Mouse (Mus musculus) hindbrain, embryonic 15.5 days (tissue): ENCODE results near the gene Cfap69. TPM values are rescaled to one million over a fixed set of nuclear protein-coding genes. Genes with fewer than 3 reads are reported as not detected.

Experiments used
- ATAC-seq: fragments of 200-750 bp; cut with Nextera tagmentation; 2 replicates; pipeline ENCODE4 v1.8.0; 2017; ENCODE audit warnings: low read depth, moderate number of reproducible peaks, moderate TSS enrichment; ENCODE audit not compliant: low FRiP score
- H3K27ac ChIP-seq: fragments of 300-500 bp; sonication (generic); replicated peaks from 2 replicates; pipeline ENCODE4 v1.5.1; 2015; ENCODE audit warnings: mild to moderate bottlenecking, inconsistent platforms
- H3K27me3 ChIP-seq: fragments of 300-500 bp; sonication (generic); 2 replicates; pipeline ENCODE4 v1.6.1; 2015; ENCODE audit warnings: control low read depth, inconsistent platforms
- H3K36me3 ChIP-seq: fragments of 300-500 bp; sonication (generic); 2 replicates; pipeline ENCODE4 v1.6.1; 2015; ENCODE audit warnings: control low read depth, inconsistent platforms
- H3K4me1 ChIP-seq: fragments of 300-500 bp; sonication (generic); replicated peaks from 2 replicates; pipeline ENCODE4 v1.6.1; 2015; ENCODE audit warnings: control low read depth, inconsistent platforms
- H3K4me2 ChIP-seq: fragments of 300-500 bp; sonication (generic); 2 replicates; pipeline ENCODE4 v1.6.1; 2015; ENCODE audit warnings: moderate library complexity, mild to moderate bottlenecking, inconsistent platforms
- H3K4me3 ChIP-seq: fragments of 300-500 bp; sonication (generic); 2 replicates; pipeline ENCODE4 v1.5.1; 2015; ENCODE audit warnings: mild to moderate bottlenecking, inconsistent platforms
- H3K9ac ChIP-seq: fragments of 300-500 bp; sonication (generic); 2 replicates; pipeline ENCODE4 v1.6.1; 2015; ENCODE audit warnings: inconsistent platforms
- H3K9me3 ChIP-seq: fragments of 300-500 bp; sonication (generic); 2 replicates; pipeline ENCODE4 v1.6.1; 2016; ENCODE audit warnings: control low read depth, inconsistent platforms
- WGBS: fragments of 180-500 bp; shearing (Covaris S2); methylation state at CpG from one replicate; pipeline ENCODE4 v1.1.7; 2015; 5-methylcytosine and 5-hydroxymethylcytosine counted together
- polyA plus RNA-seq: library from polyadenylated mRNA; unstranded; fragments of >200 nt; fragmentation: Nextera tagmentation; extraction: Ambion mirVana; gene quantifications from 2 replicates; pipeline ENCODE4 v1.2.1, GENCODE M21; 2015

Gene Cfap69
- polyA plus RNA-seq, 1 experiment from 2014 or later = 12.2 TPM

DNA sequence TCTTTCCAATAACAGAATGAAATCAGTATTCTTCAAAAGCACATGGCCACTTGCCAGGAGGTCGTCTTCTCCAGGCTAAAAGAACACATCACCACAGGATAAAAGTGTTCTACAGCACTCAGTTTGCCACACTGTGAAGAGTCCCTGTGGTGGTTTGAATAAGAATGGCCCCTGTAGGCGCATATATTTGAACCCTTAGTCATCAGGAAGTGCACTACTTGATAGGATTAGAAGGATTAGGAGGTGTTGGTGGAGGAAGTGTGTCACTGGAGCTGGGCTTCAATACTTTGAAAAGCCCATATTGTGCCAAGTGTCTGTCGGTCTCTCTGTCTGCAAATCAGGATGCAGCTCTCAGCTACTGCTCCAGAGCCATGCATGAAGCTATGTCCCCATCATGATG is 123.7 kb downstream of the Cfap69 start:
- Histone ChIP-seq H3K9ac (no peak overlapping the region), H3K36me3 (peaks cover 36% of the 10 kb centered on the region), H3K4me2 (no peak overlapping the region), H3K27me3 (no peaks in the 10 kb centered on the region), H3K27ac (no peak overlapping the region), H3K9me3 (no peaks in the 10 kb centered on the region), H3K4me1 (no peaks in the 10 kb centered on the region), H3K4me3 (no peak overlapping the region)
- WGBS = 75% methylated on average over 3 of the region's 3 CpGs
- ATAC-seq = no peak

DNA sequence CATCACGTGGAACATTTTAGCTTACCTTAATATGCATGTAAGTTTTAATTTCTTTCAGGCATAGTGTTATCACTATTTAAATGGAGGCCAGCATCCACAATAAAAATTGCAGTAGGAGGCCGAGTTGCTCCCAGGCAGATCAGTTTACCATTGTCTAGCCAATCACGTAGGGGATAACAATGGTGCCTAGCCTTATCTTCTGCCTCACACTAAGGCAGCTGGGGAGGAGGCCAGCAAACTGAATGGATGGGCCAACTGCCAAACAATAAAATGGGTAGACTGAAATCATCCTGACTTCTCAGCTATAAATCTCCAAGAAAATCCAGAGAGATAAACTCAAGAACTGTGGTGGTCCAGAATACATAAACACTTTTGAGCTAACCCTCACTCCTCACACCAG is 124.3 kb downstream of the Cfap69 start:
- Histone ChIP-seq H3K4me1 (no peaks in the 10 kb centered on the region), H3K9ac (no peak overlapping the region), H3K9me3 (no peaks in the 10 kb centered on the region), H3K4me3 (no peak overlapping the region), H3K27ac (no peak overlapping the region), H3K36me3 (peaks cover 36% of the 10 kb centered on the region), H3K4me2 (no peak overlapping the region), H3K27me3 (no peaks in the 10 kb centered on the region)
- WGBS = 82% methylated on average over 3 of the region's 3 CpGs
- no peak for ATAC-seq

DNA sequence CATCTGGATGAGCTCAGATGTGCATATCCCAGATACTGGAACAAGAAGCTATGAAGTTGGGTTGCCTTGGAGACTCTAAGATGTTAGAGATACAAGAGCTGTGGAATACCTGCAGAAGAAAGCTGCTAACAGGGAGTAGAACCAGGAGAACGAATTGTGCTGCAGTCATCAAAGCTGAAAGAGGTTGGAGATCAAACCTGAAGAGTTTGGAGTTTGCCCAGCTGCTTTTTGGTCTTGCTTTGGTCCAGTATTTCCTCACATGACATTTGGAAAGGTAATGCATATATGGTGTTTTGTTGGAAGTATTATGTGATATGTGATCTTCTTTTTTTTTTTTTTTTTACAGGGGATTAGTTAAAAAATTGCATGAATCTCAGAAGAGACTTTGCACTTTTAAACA is 127.9 kb downstream of the Cfap69 start:
- H3K9me3 ChIP-seq = no peaks in the 10 kb centered on the region
- no peak overlapping the region for H3K9ac ChIP-seq
- H3K4me2 ChIP-seq = no peak overlapping the region
- no peaks in the 10 kb centered on the region for H3K27me3 ChIP-seq
- H3K27ac ChIP-seq = no peak overlapping the region
- WGBS = 100% methylated on average over 1 of the region's 1 CpGs
- ATAC-seq = no peak
- H3K36me3 ChIP-seq = peaks cover 14% of the 10 kb centered on the region
- H3K4me3 ChIP-seq = no peak overlapping the region
- H3K4me1 ChIP-seq = no peaks in the 10 kb centered on the region

DNA sequence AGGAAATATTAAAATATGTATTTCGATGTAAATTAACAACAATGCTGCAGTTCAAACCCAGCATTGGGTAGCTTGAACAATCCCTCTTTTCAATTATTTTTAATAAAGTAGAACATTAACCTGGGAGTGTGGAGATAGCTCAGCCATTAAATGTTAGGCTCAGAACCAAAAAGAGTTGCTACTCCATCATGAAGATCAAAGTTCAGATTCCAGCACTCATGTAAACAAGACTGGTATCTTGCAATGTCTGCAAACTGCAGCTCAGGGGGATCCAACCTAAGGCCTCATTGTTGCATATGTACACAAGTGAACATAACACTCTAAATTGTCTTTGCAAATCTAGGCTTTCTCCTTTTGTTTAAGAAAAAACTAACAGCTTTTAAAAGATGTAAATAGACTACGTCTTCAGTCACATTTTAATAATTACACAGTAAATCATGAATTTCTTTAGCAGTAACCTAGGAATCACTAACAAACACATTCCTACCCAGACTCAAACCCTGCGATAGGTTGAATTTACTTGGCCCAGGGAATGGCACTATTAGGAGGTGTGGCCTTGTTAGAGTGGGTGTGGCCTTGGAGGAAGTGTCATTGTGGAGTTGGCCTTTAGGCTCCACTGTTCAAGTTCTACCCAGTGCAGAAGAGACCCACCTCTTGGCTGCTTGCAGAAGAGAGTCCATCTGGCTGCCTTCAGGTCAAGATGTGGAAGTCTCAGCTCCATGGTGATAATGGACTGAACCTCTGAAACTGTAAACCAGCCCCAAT is 130.2 kb downstream of the Cfap69 start:
- Histone ChIP-seq H3K9ac (no peak overlapping the region), H3K27ac (no peak overlapping the region), H3K4me2 (no peak overlapping the region), H3K36me3 (peaks cover 11% of the 10 kb centered on the region), H3K9me3 (no peaks in the 10 kb centered on the region), H3K27me3 (no peaks in the 10 kb centered on the region), H3K4me1 (no peaks in the 10 kb centered on the region), H3K4me3 (no peak overlapping the region)
- 91% methylated on average over 3 of the region's 3 CpGs for WGBS
- no peak for ATAC-seq

Other genes with a start within 250 kb of the Cfap69 start
- gene Cdk14, start 243.9 kb downstream of the Cfap69 start, polyA plus RNA-seq = 44.1 and 47.8 TPM in 2 replicates
- gene 1700015F17Rik, start 185.1 kb downstream of the Cfap69 start, polyA plus RNA-seq = not detected in 2 replicates
- gene Cldn12, start 149.3 kb downstream of the Cfap69 start, polyA plus RNA-seq = 16.3 and 18.7 TPM in 2 replicates
- 17.1 and 18.3 TPM in 2 replicates for gene Gtpbp10, start 104.7 kb downstream of the Cfap69 start, polyA plus RNA-seq
- gene Gm8773, start 90.4 kb downstream of the Cfap69 start, polyA plus RNA-seq = 15.2 and 15.6 TPM in 2 replicates
- gene Steap2, start 30.3 kb upstream of the Cfap69 start, polyA plus RNA-seq = 5.8 and 7.6 TPM in 2 replicates
- 1.4 and 1.6 TPM in 2 replicates for gene Steap1, start 85.1 kb upstream of the Cfap69 start, polyA plus RNA-seq